Mouse (Mus musculus) spleen, adult 2 months (tissue): Measurements from ENCODE around the gene Igf2bp3. TPM values are rescaled to one million over a fixed set of nuclear protein-coding genes. Genes with fewer than 3 reads are reported as not detected.

Source experiments
- DNase-seq, 2 experiments: peaks; one replicate each; pipeline versions ENCODE4 v3.0.0 to v3.0.0-alpha.2; 2012 to 2021; ENCODE audit warnings: low spot score in 2 of 2, low read depth in 1 of 2
- H3K27ac ChIP-seq: fragments of 200-500 bp; 2 replicates; pipeline ENCODE4 v1.5.1; 2012; ENCODE audit warnings: low read length, inconsistent platforms; ENCODE audit not compliant: insufficient read depth
- H3K27me3 ChIP-seq: fragments of 200-500 bp; 2 replicates; pipeline ENCODE4 v1.6.1; 2012; ENCODE audit warnings: mild to moderate bottlenecking, moderate library complexity, low read length, inconsistent platforms; ENCODE audit not compliant: control insufficient read depth, insufficient read depth
- H3K36me3 ChIP-seq: fragments of 200-500 bp; 2 replicates; pipeline ENCODE4 v1.6.1; 2012; ENCODE audit warnings: mild to moderate bottlenecking, low read length, inconsistent platforms; ENCODE audit not compliant: control insufficient read depth, insufficient read depth
- H3K4me1 ChIP-seq: fragments of 200-500 bp; 2 replicates; pipeline ENCODE4 v1.6.1; 2011; ENCODE audit warnings: inconsistent platforms; ENCODE audit not compliant: control insufficient read depth, insufficient read depth, insufficient read length
- H3K4me3 ChIP-seq: fragments of 200-500 bp; 2 replicates; pipeline ENCODE4 v1.5.1; 2011; ENCODE audit warnings: mild to moderate bottlenecking, inconsistent platforms; ENCODE audit not compliant: insufficient read depth, insufficient read length; ENCODE audit errors: extremely low read depth
- CTCF ChIP-seq: fragments of 200-500 bp; IDR thresholded peaks from 2 replicates; pipeline ENCODE4 v1.5.1; 2011; ENCODE audit warnings: mild to moderate bottlenecking, inconsistent platforms; ENCODE audit not compliant: insufficient read depth, insufficient read length, insufficient replicate concordance; ENCODE audit errors: extremely low read depth
- POLR2A ChIP-seq: fragments of 200-500 bp; IDR thresholded peaks from 2 replicates; pipeline ENCODE4 v1.6.1; 2011; ENCODE audit warnings: low read depth, low read length, inconsistent platforms
- WGBS: fragments of 180-500 bp; shearing (Covaris S2); methylation state at CpG from one replicate; pipeline ENCODE4 v1.1.7; 2018; 5-methylcytosine and 5-hydroxymethylcytosine counted together
- polyA plus RNA-seq: library from polyadenylated mRNA; depleted of rRNA; stranded (reverse); fragments of >200 nt; gene quantifications from 2 replicates; pipeline ENCODE4 v1.2.3, GENCODE M21; 2012

Igf2bp3 gene
- polyA plus RNA-seq, 1 experiment, result 0.08 TPM

DNA sequence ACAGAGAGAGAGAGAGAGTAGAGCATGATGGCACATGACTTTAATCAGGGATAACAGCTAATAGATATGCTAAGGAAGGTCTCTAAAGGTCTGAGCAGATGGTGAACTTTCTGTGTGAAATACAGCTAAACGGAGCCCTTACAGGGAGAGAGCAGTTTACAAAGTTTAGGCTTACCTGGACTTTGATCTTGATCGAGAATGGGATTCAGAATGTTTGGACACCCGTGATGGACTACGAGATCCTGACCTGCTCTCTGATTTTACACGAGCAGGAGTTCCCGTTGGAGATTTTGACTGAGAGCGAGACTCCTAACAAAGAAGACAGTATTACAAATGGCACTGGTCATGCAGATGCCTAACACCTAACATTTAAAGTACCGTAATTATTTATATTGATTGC, 37.5 kb upstream of the Igf2bp3 start:
- WGBS, result 97% methylated on average over 8 of the region's 8 CpGs
- Histone ChIP-seq H3K27ac (no peak overlapping the region), H3K4me1 (no peaks in the 10 kb centered on the region), H3K27me3 (no peaks in the 10 kb centered on the region), H3K36me3 (peaks cover 15% of the 10 kb centered on the region), H3K4me3 (no peak overlapping the region)
- DNase-seq, result no peak
- TF ChIP-seq POLR2A (no peak), CTCF (no peak)

DNA sequence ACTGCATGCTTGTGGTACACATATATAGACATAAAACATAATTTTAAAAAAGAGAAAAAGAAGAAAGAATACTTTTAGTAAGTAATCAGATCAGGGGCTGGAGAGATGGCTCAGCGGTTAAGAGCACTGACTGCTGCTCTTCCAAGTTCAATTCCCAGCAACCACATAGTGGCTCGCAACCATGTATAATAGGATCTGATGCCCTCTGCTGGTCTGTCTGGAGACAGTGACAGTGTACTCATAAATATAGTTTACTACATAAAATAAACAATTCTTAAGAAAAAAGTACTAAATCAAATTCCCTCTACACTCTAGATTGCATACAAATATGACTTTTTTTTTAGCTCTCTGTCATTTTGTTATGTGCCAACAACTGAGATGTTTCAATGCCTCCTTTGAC, 36.4 kb upstream of the Igf2bp3 start:
- 94% methylated on average over 2 of the region's 2 CpGs for WGBS
- H3K4me1 ChIP-seq, result no peaks in the 10 kb centered on the region
- H3K36me3 ChIP-seq, result peaks cover 21% of the 10 kb centered on the region
- H3K4me3 ChIP-seq, result no peak overlapping the region
- TF ChIP-seq CTCF, result no peak
- TF ChIP-seq POLR2A, result no peak
- no peak for DNase-seq
- no peak overlapping the region for H3K27ac ChIP-seq
- no peaks in the 10 kb centered on the region for H3K27me3 ChIP-seq

DNA sequence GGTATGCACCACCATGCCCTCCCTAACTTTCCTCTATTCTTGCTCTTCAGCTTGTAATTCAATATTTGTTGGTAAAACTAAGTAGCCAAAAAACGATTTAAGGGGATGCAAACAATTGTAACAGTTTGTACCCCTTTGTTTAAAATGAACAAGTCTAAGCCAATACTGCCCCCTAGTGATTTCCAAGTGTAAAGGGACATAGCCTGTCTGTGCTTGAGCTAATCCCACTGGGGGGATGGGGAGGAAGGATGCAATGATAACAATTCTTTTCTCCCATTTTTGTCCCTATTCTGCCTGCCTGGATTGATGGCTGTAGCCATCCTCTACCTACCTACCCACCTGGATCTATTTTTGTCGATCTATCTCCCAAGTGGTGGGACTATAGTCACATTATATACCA, 32.5 kb upstream of the Igf2bp3 start:
- 57% methylated on average over 2 of the region's 2 CpGs for WGBS
- peaks cover 38% of the 10 kb centered on the region for H3K36me3 ChIP-seq
- H3K4me1 ChIP-seq, result no peaks in the 10 kb centered on the region
- no peak overlapping the region for H3K27ac ChIP-seq
- H3K27me3 ChIP-seq, result no peaks in the 10 kb centered on the region
- no peak for DNase-seq
- no peak overlapping the region for H3K4me3 ChIP-seq
- TF ChIP-seq CTCF (no peak), POLR2A (no peak)

DNA sequence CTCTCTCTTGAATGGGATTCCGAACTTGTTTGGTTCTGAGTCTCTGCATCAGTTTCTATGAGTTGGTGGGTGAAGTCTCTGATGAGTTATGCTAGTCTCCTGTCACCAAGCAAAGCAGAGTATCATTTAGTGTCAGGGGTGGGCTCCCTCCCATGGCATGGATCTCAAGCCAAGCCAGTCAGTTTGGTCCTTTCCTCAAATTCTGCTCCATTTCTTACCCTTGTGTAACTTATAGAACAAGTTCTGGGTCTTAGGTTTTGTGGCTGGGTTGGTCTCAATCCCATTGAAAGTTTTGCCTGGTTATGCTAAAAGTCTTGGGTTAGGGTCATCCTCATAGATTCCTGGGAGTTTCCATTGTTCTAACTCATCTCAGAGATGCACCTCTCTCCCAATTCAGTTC, 27.6 kb upstream of the Igf2bp3 start:
- no peak overlapping the region for H3K27ac ChIP-seq
- no peaks in the 10 kb centered on the region for H3K27me3 ChIP-seq
- WGBS, result 92% methylated on average over 1 of the region's 1 CpGs
- H3K36me3 ChIP-seq, result peaks cover 23% of the 10 kb centered on the region
- TF ChIP-seq POLR2A (no peak), CTCF (no peak)
- no peaks in the 10 kb centered on the region for H3K4me1 ChIP-seq
- no peak overlapping the region for H3K4me3 ChIP-seq
- no peak for DNase-seq

DNA sequence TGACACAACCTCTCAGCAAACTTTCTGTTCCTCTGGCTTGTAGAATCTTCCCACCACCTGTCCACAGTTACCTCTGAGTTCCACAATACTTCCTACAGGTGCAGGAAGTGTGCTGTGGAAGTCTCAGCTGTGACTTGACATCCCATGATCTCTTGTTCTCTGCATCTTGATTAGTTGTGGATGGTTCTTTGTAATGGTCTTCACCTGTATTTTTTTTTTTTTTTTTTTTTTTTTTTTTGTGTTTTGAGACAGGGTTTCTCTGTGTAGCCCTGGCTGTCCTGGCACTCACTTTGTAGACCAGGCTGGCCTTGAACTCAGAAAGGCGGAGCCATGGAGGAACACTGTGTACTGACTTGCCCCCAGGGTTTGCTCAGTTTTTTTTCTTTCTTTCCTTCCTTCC, 26.8 kb upstream of the Igf2bp3 start:
- no peak for DNase-seq
- Histone ChIP-seq H3K27me3 (no peaks in the 10 kb centered on the region), H3K4me1 (no peaks in the 10 kb centered on the region), H3K4me3 (no peak overlapping the region), H3K36me3 (peaks cover 21% of the 10 kb centered on the region), H3K27ac (no peak overlapping the region)
- 100% methylated on average over 1 of the region's 1 CpGs for WGBS
- no peak for TF ChIP-seq CTCF
- no peak for TF ChIP-seq POLR2A

DNA sequence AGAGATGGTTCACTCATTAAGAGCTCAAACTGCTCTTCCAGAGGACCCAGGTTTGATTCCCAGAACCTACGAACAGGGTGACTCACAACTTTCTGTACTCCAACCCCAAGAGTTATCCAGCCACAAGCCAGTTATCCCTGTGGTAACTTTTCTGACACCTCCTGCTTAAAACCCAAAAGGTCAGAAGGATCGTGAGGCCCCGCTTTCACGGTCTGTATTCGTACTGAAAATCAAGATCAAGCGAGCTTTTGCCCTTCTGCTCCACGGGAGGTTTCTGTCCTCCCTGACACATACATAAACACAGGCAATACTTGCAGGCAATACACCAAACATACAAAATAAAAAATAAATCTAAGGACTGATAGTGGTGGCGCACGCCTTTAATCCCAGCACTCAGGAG, 21.6 kb upstream of the Igf2bp3 start:
- DNase-seq, result peak; percentile 83 to 100
- TF ChIP-seq POLR2A (no peak), CTCF (no peak)
- no peak overlapping the region for H3K27ac ChIP-seq
- no peaks in the 10 kb centered on the region for H3K4me1 ChIP-seq
- no peak overlapping the region for H3K4me3 ChIP-seq
- H3K36me3 ChIP-seq, result no peaks in the 10 kb centered on the region
- H3K27me3 ChIP-seq, result no peaks in the 10 kb centered on the region
- WGBS, result 64% methylated on average over 9 of the region's 9 CpGs

DNA sequence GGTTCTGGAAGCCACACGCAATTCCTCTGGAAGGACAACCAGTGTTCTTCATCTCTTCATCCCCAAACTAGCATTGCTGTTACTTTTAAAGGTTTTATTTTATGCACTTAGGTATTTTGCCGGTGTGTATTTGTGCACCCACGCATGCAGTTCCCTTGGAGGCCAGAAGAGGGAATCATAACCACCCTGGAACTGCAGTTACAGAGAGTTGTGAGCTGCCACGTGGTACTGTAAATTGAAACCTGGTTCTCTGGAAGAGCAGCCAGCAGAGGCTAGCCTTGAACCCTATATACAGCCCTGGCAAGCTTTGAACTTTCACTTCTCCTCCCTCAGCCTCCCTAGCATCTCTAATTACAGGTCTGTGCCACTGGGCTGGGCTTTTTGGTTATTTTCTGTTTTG, 18.6 kb upstream of the Igf2bp3 start:
- Histone ChIP-seq H3K27me3 (no peaks in the 10 kb centered on the region), H3K4me3 (no peak overlapping the region), H3K4me1 (no peaks in the 10 kb centered on the region), H3K36me3 (no peaks in the 10 kb centered on the region), H3K27ac (no peak overlapping the region)
- WGBS, result 56% methylated on average over 4 of the region's 4 CpGs
- TF ChIP-seq POLR2A, result no peak
- TF ChIP-seq CTCF, result peak; percentile 10; the same call in 1 of the 2 replicates
- no peak for DNase-seq

DNA sequence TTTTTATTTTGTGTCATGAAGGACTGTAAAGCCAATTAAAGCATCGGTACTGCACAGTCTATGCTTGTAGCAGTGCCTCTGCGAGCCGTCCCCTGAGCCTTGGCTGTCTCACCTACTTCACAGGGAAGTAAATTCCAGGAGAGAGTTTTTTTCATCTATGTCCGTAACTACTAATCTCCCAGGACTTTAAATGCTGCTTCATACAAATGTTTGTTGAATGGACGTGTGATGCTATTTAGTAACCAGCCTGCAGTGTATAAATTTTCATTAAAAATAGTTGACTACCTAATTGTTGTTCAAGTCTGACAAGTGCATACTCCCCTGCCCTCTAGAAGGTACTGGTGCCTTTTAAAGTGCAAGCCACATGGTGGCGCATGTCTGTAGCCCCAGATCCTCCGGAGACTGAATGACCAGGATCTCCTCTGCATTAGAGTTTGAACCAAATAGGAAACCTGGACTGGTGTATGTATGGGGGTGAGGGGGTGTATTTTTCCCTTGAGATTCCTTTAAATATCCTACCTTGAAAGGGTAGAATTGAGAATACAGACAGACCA, 13.4 kb upstream of the Igf2bp3 start:
- peaks cover 9% of the 10 kb centered on the region for H3K27me3 ChIP-seq
- H3K36me3 ChIP-seq, result no peaks in the 10 kb centered on the region
- no peaks in the 10 kb centered on the region for H3K4me1 ChIP-seq
- 19% methylated on average over 7 of the region's 7 CpGs for WGBS
- no peak overlapping the region for H3K27ac ChIP-seq
- DNase-seq, result peak in 1 of 2 experiments; percentile 42
- H3K4me3 ChIP-seq, result no peak overlapping the region
- TF ChIP-seq CTCF (peak; percentile 38; the same call in 1 of the 2 replicates), POLR2A (no peak)
